Comparison of ENCODE assay signal across 8 mouse cellular contexts in genomic region chr4:129144401-129145367, GRCm38 (mm10). TPM values are rescaled to one million over a fixed set of nuclear protein-coding genes. Genes with fewer than 3 reads are reported as not detected.
DNase-seq lines count a peak whose midpoint lies in the region; ATAC-seq and TF ChIP-seq lines count a peak whose summit lies in the region.

No protein-coding gene starts in this region.

- no peak overlapping the region for H3K4me3 ChIP-seq in neural tube, embryonic 11.5 days (ENCODE audit: low read depth, low read length)
- no peak overlapping the region for H3K4me3 ChIP-seq in limb, embryonic 15.5 days
- H3K4me3 ChIP-seq in liver, postnatal 0 days (ENCODE audit: low read depth, low read length) = no peak overlapping the region

- peaks cover 3% of the 10 kb centered on the region for H3K36me3 ChIP-seq in neural tube, embryonic 11.5 days (ENCODE audit: control insufficient read depth, insufficient read depth, low read length)
- H3K36me3 ChIP-seq in limb, embryonic 15.5 days = peaks cover 21% of the 10 kb centered on the region
- H3K36me3 ChIP-seq in liver, postnatal 0 days (replicated peaks; ENCODE audit: insufficient read depth, low read length) = no peaks in the 10 kb centered on the region; the same call in 1 of the 2 replicates

- DNase-seq in neural tube, embryonic 11.5 days (ENCODE audit: low spot score) = peak; percentile 23
- DNase-seq in neural tube, embryonic 10.5 days (ENCODE audit: extremely low spot score, low spot score) = no peak
- peak; percentile 58 to 73 for DNase-seq in frontal cortex, postnatal 25 days (ENCODE audit: low spot score in 2 of 2)
- DNase-seq in spleen, adult 12 weeks (ENCODE audit: low spot score) = no peak
- DNase-seq in thymus, postnatal 25 days = no peak
- no peak for DNase-seq in liver, postnatal 0 days
- DNase-seq in lung, postnatal 14 days = no peak

- H3K27me3 ChIP-seq in neural tube, embryonic 11.5 days (ENCODE audit: control insufficient read depth, insufficient read depth, low read length) = no peaks in the 10 kb centered on the region
- H3K27me3 ChIP-seq in limb, embryonic 15.5 days = no peaks in the 10 kb centered on the region
- H3K27me3 ChIP-seq in liver, postnatal 0 days (ENCODE audit: insufficient read depth, low read length) = no peaks in the 10 kb centered on the region

- 51% methylated on average over 16 of the region's 16 CpGs for WGBS in neural tube, embryonic 11.5 days
- WGBS in limb, embryonic 15.5 days = 27% methylated on average over 16 of the region's 16 CpGs
- 76% methylated on average over 16 of the region's 16 CpGs for WGBS in liver, postnatal 0 days (ENCODE audit: insufficient replicate concordance)

- H3K9me3 ChIP-seq in neural tube, embryonic 11.5 days (ENCODE audit: control insufficient read depth, low read length) = no peaks in the 10 kb centered on the region
- H3K9me3 ChIP-seq in limb, embryonic 15.5 days = no peaks in the 10 kb centered on the region
- no peaks in the 10 kb centered on the region for H3K9me3 ChIP-seq in liver, postnatal 0 days (ENCODE audit: low read length)

- no peak for TF ChIP-seq EP300 in liver, postnatal 0 days (IDR thresholded peaks at IDR 0.05; ENCODE audit: low read depth)

- H3K4me1 ChIP-seq in neural tube, embryonic 11.5 days (ENCODE audit: control insufficient read depth, insufficient read depth, low read length) = no peaks in the 10 kb centered on the region; the same call in 1 of the 2 replicates
- peaks cover 32% of the 10 kb centered on the region for H3K4me1 ChIP-seq in limb, embryonic 15.5 days
- H3K4me1 ChIP-seq in liver, postnatal 0 days (ENCODE audit: insufficient read depth) = peaks cover 23% of the 10 kb centered on the region

- H3K9ac ChIP-seq in neural tube, embryonic 11.5 days (ENCODE audit: low read length) = no peak overlapping the region
- no peak overlapping the region for H3K9ac ChIP-seq in limb, embryonic 15.5 days
- H3K9ac ChIP-seq in liver, postnatal 0 days (replicated peaks) = no peak overlapping the region

- peak overlapping the region; percentile 42; the same call in 1 of the 2 replicates for H3K27ac ChIP-seq in neural tube, embryonic 11.5 days (ENCODE audit: low read depth, low read length)
- peak overlapping the region; percentile 83 for H3K27ac ChIP-seq in limb, embryonic 15.5 days
- H3K27ac ChIP-seq in liver, postnatal 0 days (ENCODE audit: low read depth) = no peak overlapping the region

- no peak overlapping the region for H3K4me2 ChIP-seq in neural tube, embryonic 11.5 days (ENCODE audit: low read depth)
- H3K4me2 ChIP-seq in limb, embryonic 15.5 days = 0 out of 2 replicates have a peak overlapping the region, but pooled peaks have one; percentile 8
- H3K4me2 ChIP-seq in liver, postnatal 0 days (ENCODE audit: low read depth, low read length) = no peak overlapping the region

- TF ChIP-seq CTCF in liver, postnatal 0 days (IDR thresholded peaks at IDR 0.05; ENCODE audit: low read depth) = no peak

- no peak for ATAC-seq in neural tube, embryonic 11.5 days (ENCODE audit: insufficient read depth, low FRiP score, low TSS enrichment)
- peak; percentile 66; the same call in 1 of the 2 replicates for ATAC-seq in limb, embryonic 15.5 days (ENCODE audit: insufficient number of reproducible peaks, low FRiP score, low TSS enrichment, low read depth)
- no peak for ATAC-seq in liver, postnatal 0 days

RNA-seq across cellular contexts. Expression of gene Fndc5, which starts 7.9 kb away (rescaled TPM):
- polyA plus RNA-seq in neural tube, embryonic 11.5 days (2014; fragmentation: Nextera tagmentation; extraction: Ambion mirVana) = 23.5 and 26.2 TPM in 2 replicates
- polyA plus RNA-seq in limb, embryonic 15.5 days (2015; fragmentation: Nextera tagmentation; extraction: Ambion mirVana) = 17.4 and 22.9 TPM in 2 replicates
- polyA plus RNA-seq in liver, postnatal 0 days (2015; fragmentation: Nextera tagmentation; extraction: Ambion mirVana) = 0.32 and 0.52 TPM in 2 replicates

RNA-seq across cellular contexts. Expression of gene Hpca, which starts 22.8 kb away (rescaled TPM):
- polyA plus RNA-seq in neural tube, embryonic 11.5 days (2014; fragmentation: Nextera tagmentation; extraction: Ambion mirVana) = 7.2 and 8.9 TPM in 2 replicates
- 1.4 and 1.5 TPM in 2 replicates for polyA plus RNA-seq in limb, embryonic 15.5 days (2015; fragmentation: Nextera tagmentation; extraction: Ambion mirVana)
- 0.18 and 0.40 TPM in 2 replicates for polyA plus RNA-seq in liver, postnatal 0 days (2015; fragmentation: Nextera tagmentation; extraction: Ambion mirVana)

RNA-seq across cellular contexts. Expression of gene Tmem54, which starts 39.3 kb away (rescaled TPM):
- polyA plus RNA-seq in neural tube, embryonic 11.5 days (2014; fragmentation: Nextera tagmentation; extraction: Ambion mirVana) = 1.5 TPM in 2 replicates
- polyA plus RNA-seq in limb, embryonic 15.5 days (2015; fragmentation: Nextera tagmentation; extraction: Ambion mirVana) = 27.5 and 32.3 TPM in 2 replicates
- 0.26 TPM in 1 of 2 replicates, not detected in the other for polyA plus RNA-seq in liver, postnatal 0 days (2015; fragmentation: Nextera tagmentation; extraction: Ambion mirVana)

RNA-seq across cellular contexts. Expression of gene S100pbp, which starts 44.8 kb away (rescaled TPM):
- 21.3 and 21.5 TPM in 2 replicates for polyA plus RNA-seq in neural tube, embryonic 11.5 days (2014; fragmentation: Nextera tagmentation; extraction: Ambion mirVana)
- 16.5 and 18.8 TPM in 2 replicates for polyA plus RNA-seq in limb, embryonic 15.5 days (2015; fragmentation: Nextera tagmentation; extraction: Ambion mirVana)
- 3.5 and 3.6 TPM in 2 replicates for polyA plus RNA-seq in liver, postnatal 0 days (2015; fragmentation: Nextera tagmentation; extraction: Ambion mirVana)

RNA-seq across cellular contexts. Expression of gene Yars, which starts 44.9 kb away (rescaled TPM):
- polyA plus RNA-seq in neural tube, embryonic 11.5 days (2014; fragmentation: Nextera tagmentation; extraction: Ambion mirVana) = 103 and 115 TPM in 2 replicates
- 80.5 and 82.6 TPM in 2 replicates for polyA plus RNA-seq in limb, embryonic 15.5 days (2015; fragmentation: Nextera tagmentation; extraction: Ambion mirVana)
- 23.0 and 25.7 TPM in 2 replicates for polyA plus RNA-seq in liver, postnatal 0 days (2015; fragmentation: Nextera tagmentation; extraction: Ambion mirVana)

Comparison
In these comparisons a context has a peak if more than half of its experiments do, and no peak if none do; other contexts are left out.
1. DNase-seq: peak in neural tube, embryonic 11.5 days (single experiment) and frontal cortex, postnatal 25 days (2 of 2); none in neural tube, embryonic 10.5 days (single experiment), spleen, adult 12 weeks (single experiment), thymus, postnatal 25 days (single experiment), liver, postnatal 0 days (single experiment) and lung, postnatal 14 days (single experiment).
2. RNA of gene Fndc5, which starts 7.9 kb away (polyA plus RNA-seq): 23.5 to 26.2 TPM in neural tube, embryonic 11.5 days and 17.4 to 22.9 TPM in limb, embryonic 15.5 days; 0.32 to 0.52 TPM in liver, postnatal 0 days; every median in the first group is over 10 times any median in the second.
3. RNA of gene Tmem54, which starts 39.3 kb away (polyA plus RNA-seq): 27.5 to 32.3 TPM in limb, embryonic 15.5 days; 1.5 TPM in neural tube, embryonic 11.5 days and 0.26 TPM in liver, postnatal 0 days; every median in the first group is over 10 times any median in the second.